Comparison of ENCODE assay signal across 11 mouse cellular contexts in genomic region chr10:60794374-60794773, GRCm38 (mm10). TPM values are rescaled to one million over a fixed set of nuclear protein-coding genes. Genes with fewer than 3 reads are reported as not detected.
DNase-seq lines count a peak whose midpoint lies in the region; ATAC-seq lines count a peak whose summit lies in the region.
"Had no signal": no experiment of that assay in that cellular context is flagged by ENCODE, and none has a peak within 500 bp of the region (broad histone marks: within the 10 kb centered on the region; RNA-seq: fewer than 3 reads in every experiment).

No protein-coding gene starts in this region.

- H3K9me3 ChIP-seq in hindbrain, embryonic 10.5 days, result no peaks in the 10 kb centered on the region
- H3K9me3 ChIP-seq in hindbrain, embryonic 13.5 days, result no peaks in the 10 kb centered on the region
- H3K9me3 ChIP-seq in forebrain, embryonic 16.5 days (ENCODE audit: control insufficient read depth, low read length), result no peaks in the 10 kb centered on the region
- H3K9me3 ChIP-seq: lung, embryonic 15.5 days; neural tube, embryonic 12.5 days had no signal

- ATAC-seq in hindbrain, embryonic 13.5 days (ENCODE audit: low FRiP score), result no peak
- ATAC-seq in forebrain, embryonic 16.5 days, result peak; percentile 92

- no peak overlapping the region for H3K4me2 ChIP-seq in hindbrain, embryonic 13.5 days
- H3K4me2 ChIP-seq in forebrain, embryonic 16.5 days (ENCODE audit: low read length), result no peak overlapping the region; the same call in 1 of the 2 replicates
- H3K4me2 ChIP-seq: lung, embryonic 15.5 days; neural tube, embryonic 12.5 days had no signal

- peak overlapping the region; percentile 50; the same call in 1 of the 2 replicates for H3K27ac ChIP-seq in hindbrain, embryonic 10.5 days
- H3K27ac ChIP-seq in hindbrain, embryonic 13.5 days, result no peak overlapping the region
- 0 out of 2 replicates have a peak overlapping the region, but pooled peaks have one; percentile 9 for H3K27ac ChIP-seq in forebrain, embryonic 16.5 days (ENCODE audit: low read length)
- H3K27ac ChIP-seq: neural tube, embryonic 12.5 days had no signal

- H3K9ac ChIP-seq in hindbrain, embryonic 13.5 days, result no peak overlapping the region
- no peak overlapping the region for H3K9ac ChIP-seq in forebrain, embryonic 16.5 days (replicated peaks; ENCODE audit: low read depth, low read length)
- H3K9ac ChIP-seq: lung, embryonic 15.5 days; neural tube, embryonic 12.5 days had no signal

- H3K4me1 ChIP-seq in hindbrain, embryonic 10.5 days (replicated peaks), result peaks cover 55% of the 10 kb centered on the region
- H3K4me1 ChIP-seq in hindbrain, embryonic 13.5 days (replicated peaks), result peaks cover 26% of the 10 kb centered on the region
- peaks cover 9% of the 10 kb centered on the region for H3K4me1 ChIP-seq in forebrain, embryonic 16.5 days (replicated peaks; ENCODE audit: control insufficient read depth, insufficient read depth, low read length)

- no peak for DNase-seq in hindbrain, embryonic 10.5 days (ENCODE audit: low spot score)
- peak; percentile 68 to 70 for DNase-seq in right cerebral cortex, postnatal 10 days (ENCODE audit: low spot score in 2 of 2)
- DNase-seq in right cerebral cortex, postnatal 14 days, result no peak
- peak; percentile 82 for DNase-seq in retina, postnatal 1 day
- no peak for DNase-seq in cerebellum, adult 11 months
- DNase-seq in layer of hippocampus, adult 9-10 months (ENCODE audit: low spot score), result no peak
- DNase-seq: adrenal gland, postnatal 14 days had no signal

- H3K4me3 ChIP-seq in hindbrain, embryonic 10.5 days, result no peak overlapping the region
- no peak overlapping the region for H3K4me3 ChIP-seq in hindbrain, embryonic 13.5 days
- H3K4me3 ChIP-seq in forebrain, embryonic 16.5 days (replicated peaks; ENCODE audit: low read length), result no peak overlapping the region
- H3K4me3 ChIP-seq: lung, embryonic 15.5 days; neural tube, embryonic 12.5 days had no signal

- WGBS in hindbrain, embryonic 10.5 days, result 36% methylated on average over 11 of the region's 11 CpGs
- 20% methylated on average over 11 of the region's 11 CpGs for WGBS in hindbrain, embryonic 13.5 days
- 3% methylated on average over 11 of the region's 11 CpGs for WGBS in forebrain, embryonic 16.5 days

- no peaks in the 10 kb centered on the region for H3K36me3 ChIP-seq in hindbrain, embryonic 10.5 days
- no peaks in the 10 kb centered on the region for H3K36me3 ChIP-seq in hindbrain, embryonic 13.5 days
- H3K36me3 ChIP-seq in forebrain, embryonic 16.5 days (ENCODE audit: control insufficient read depth, insufficient read depth), result no peaks in the 10 kb centered on the region
- H3K36me3 ChIP-seq: lung, embryonic 15.5 days; neural tube, embryonic 12.5 days had no signal

- H3K27me3 ChIP-seq in hindbrain, embryonic 10.5 days (ENCODE audit: insufficient read depth, poor library complexity, severe bottlenecking), result peaks cover 70% of the 10 kb centered on the region
- H3K27me3 ChIP-seq in hindbrain, embryonic 13.5 days, result peaks cover 46% of the 10 kb centered on the region
- no peaks in the 10 kb centered on the region for H3K27me3 ChIP-seq in forebrain, embryonic 16.5 days (replicated peaks; ENCODE audit: control insufficient read depth, insufficient read depth, low read length)
- H3K27me3 ChIP-seq: lung, embryonic 15.5 days had no signal

RNA-seq across cellular contexts. Expression of gene Unc5b, which starts 37.0 kb away (rescaled TPM):
- 2.4 and 2.6 TPM in 2 replicates for polyA plus RNA-seq in hindbrain, embryonic 10.5 days (2016; fragmentation: Nextera tagmentation; extraction: Ambion mirVana)
- polyA plus RNA-seq in hindbrain, embryonic 13.5 days (2015; fragmentation: Nextera tagmentation; extraction: Ambion mirVana), result 2.5 and 3.3 TPM in 2 replicates
- polyA plus RNA-seq in forebrain, embryonic 16.5 days (2015; fragmentation: Nextera tagmentation; extraction: Ambion mirVana), result 2.2 and 2.6 TPM in 2 replicates

RNA-seq across cellular contexts. Expression of gene Slc29a3, which starts 41.8 kb away (rescaled TPM):
- 9.4 and 11.8 TPM in 2 replicates for polyA plus RNA-seq in hindbrain, embryonic 10.5 days (2016; fragmentation: Nextera tagmentation; extraction: Ambion mirVana)
- polyA plus RNA-seq in hindbrain, embryonic 13.5 days (2015; fragmentation: Nextera tagmentation; extraction: Ambion mirVana), result 14.1 and 15.8 TPM in 2 replicates
- polyA plus RNA-seq in forebrain, embryonic 16.5 days (2015; fragmentation: Nextera tagmentation; extraction: Ambion mirVana), result 13.0 and 13.4 TPM in 2 replicates

Comparison
In these comparisons a context has a peak if more than half of its experiments do, and no peak if none do; other contexts are left out.
1. DNase-seq: peak in right cerebral cortex, postnatal 10 days (2 of 2) and retina, postnatal 1 day (single experiment); none in hindbrain, embryonic 10.5 days (single experiment), right cerebral cortex, postnatal 14 days (single experiment), cerebellum, adult 11 months (single experiment) and layer of hippocampus, adult 9-10 months (single experiment).